Mouse (Mus musculus) forebrain, embryonic 11.5 days (tissue): ENCODE data around the gene Tenm1. TPM values are rescaled to one million over a fixed set of nuclear protein-coding genes. Genes with fewer than 3 reads are reported as not detected.

Experiments
- ATAC-seq: fragments of 200-750 bp; cut with Nextera tagmentation; replicated peaks from 2 replicates; pipeline ENCODE4 v1.8.0; 2017; ENCODE audit warnings: moderate TSS enrichment; ENCODE audit not compliant: low FRiP score
- DNase-seq: peaks from one replicate; pipeline ENCODE4 v3.0.0-alpha.2; 2017; ENCODE audit warnings: low spot score
- H3K27ac ChIP-seq: fragments of 300-500 bp; sonication (generic); 2 replicates; pipeline ENCODE4 v1.5.1; 2014; ENCODE audit warnings: low read depth, low read length
- H3K27me3 ChIP-seq: fragments of 300-500 bp; sonication (generic); 2 replicates; pipeline ENCODE4 v1.6.1; 2014; ENCODE audit warnings: mild to moderate bottlenecking, low read length, mixed read lengths; ENCODE audit not compliant: control insufficient read depth, insufficient read depth
- H3K36me3 ChIP-seq: fragments of 300-500 bp; sonication (generic); 2 replicates; pipeline ENCODE4 v1.6.1; 2014; ENCODE audit warnings: mild to moderate bottlenecking, low read length, moderate library complexity, mixed read lengths; ENCODE audit not compliant: control insufficient read depth, insufficient read depth
- H3K4me1 ChIP-seq: fragments of 300-500 bp; sonication (generic); replicated peaks from 2 replicates; pipeline ENCODE4 v1.6.1; 2014; ENCODE audit warnings: low read length, mixed read lengths; ENCODE audit not compliant: control insufficient read depth, insufficient read depth
- H3K4me2 ChIP-seq: fragments of 300-500 bp; sonication (generic); 2 replicates; pipeline ENCODE4 v1.6.1; 2014; ENCODE audit warnings: low read depth, mild to moderate bottlenecking, low read length, moderate library complexity, mixed read lengths; ENCODE audit not compliant: severe bottlenecking
- H3K4me3 ChIP-seq: fragments of 300-500 bp; sonication (generic); 2 replicates; pipeline ENCODE4 v1.5.1; 2014; ENCODE audit warnings: low read depth, low read length
- H3K9ac ChIP-seq: fragments of 300-500 bp; sonication (generic); 2 replicates; pipeline ENCODE4 v1.6.1; 2014; ENCODE audit warnings: low read length
- H3K9me3 ChIP-seq: fragments of 300-500 bp; sonication (generic); 2 replicates; pipeline ENCODE4 v1.6.1; 2016; ENCODE audit warnings: low read length, mixed read lengths; ENCODE audit not compliant: control insufficient read depth
- WGBS: fragments of 180-500 bp; shearing (Covaris S2); extraction: QIAGEN DNeasy Blood & Tissue Kit; methylation state at CpG from one replicate; pipeline ENCODE4 v1.1.7; 2014; 5-methylcytosine and 5-hydroxymethylcytosine counted together
- polyA plus RNA-seq: library from polyadenylated mRNA; unstranded; fragments of >200 nt; fragmentation: Nextera tagmentation; extraction: Ambion mirVana; gene quantifications from 2 replicates; pipeline ENCODE4 v1.2.1, GENCODE M21; 2014

Gene Tenm1
- polyA plus RNA-seq, 1 experiment from 2014 or later, result 2.6 TPM

DNA sequence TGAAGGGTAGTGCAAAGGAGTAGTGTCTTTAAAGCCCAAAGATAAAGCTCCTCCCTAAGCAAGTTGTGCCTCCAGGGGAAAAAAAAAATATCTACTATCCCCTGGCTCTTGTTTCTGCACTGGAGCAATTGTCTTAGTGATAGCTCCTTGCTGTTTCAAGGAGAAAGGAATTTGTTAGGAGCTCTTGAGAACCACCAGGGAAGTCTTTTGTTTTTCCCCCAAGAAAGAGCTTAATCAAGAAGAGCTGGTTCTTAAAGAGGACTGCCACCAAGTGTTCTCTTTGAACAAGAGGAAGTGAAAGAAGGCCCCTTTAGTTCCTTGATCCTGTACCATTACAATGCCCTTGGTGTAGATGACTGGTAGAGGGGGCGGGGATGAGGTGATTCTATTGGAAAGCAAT lies 56.4 kb downstream of the Tenm1 start:
- Histone ChIP-seq H3K4me2 (no peak overlapping the region), H3K36me3 (no peaks in the 10 kb centered on the region), H3K27me3 (no peaks in the 10 kb centered on the region), H3K9ac (no peak overlapping the region), H3K4me1 (no peaks in the 10 kb centered on the region), H3K9me3 (no peaks in the 10 kb centered on the region), H3K4me3 (no peak overlapping the region), H3K27ac (no peak overlapping the region)
- WGBS, result 29% methylated on average over 1 of the region's 1 CpGs
- DNase-seq (no peak), ATAC-seq (no peak)

- Histone ChIP-seq H3K4me1 (no peaks in the 10 kb centered on the region), H3K9ac (no peak overlapping the region), H3K4me3 (no peak overlapping the region), H3K27ac (no peak overlapping the region), H3K36me3 (no peaks in the 10 kb centered on the region), H3K27me3 (no peaks in the 10 kb centered on the region), H3K4me2 (no peak overlapping the region), H3K9me3 (no peaks in the 10 kb centered on the region)
- 78% methylated on average over 1 of the region's 1 CpGs for WGBS
- ATAC-seq (no peak), DNase-seq (no peak)
Observed at GRCm38 (mm10) chrX:43319351-43319750, 109.6 kb downstream of the Tenm1 start.

DNA sequence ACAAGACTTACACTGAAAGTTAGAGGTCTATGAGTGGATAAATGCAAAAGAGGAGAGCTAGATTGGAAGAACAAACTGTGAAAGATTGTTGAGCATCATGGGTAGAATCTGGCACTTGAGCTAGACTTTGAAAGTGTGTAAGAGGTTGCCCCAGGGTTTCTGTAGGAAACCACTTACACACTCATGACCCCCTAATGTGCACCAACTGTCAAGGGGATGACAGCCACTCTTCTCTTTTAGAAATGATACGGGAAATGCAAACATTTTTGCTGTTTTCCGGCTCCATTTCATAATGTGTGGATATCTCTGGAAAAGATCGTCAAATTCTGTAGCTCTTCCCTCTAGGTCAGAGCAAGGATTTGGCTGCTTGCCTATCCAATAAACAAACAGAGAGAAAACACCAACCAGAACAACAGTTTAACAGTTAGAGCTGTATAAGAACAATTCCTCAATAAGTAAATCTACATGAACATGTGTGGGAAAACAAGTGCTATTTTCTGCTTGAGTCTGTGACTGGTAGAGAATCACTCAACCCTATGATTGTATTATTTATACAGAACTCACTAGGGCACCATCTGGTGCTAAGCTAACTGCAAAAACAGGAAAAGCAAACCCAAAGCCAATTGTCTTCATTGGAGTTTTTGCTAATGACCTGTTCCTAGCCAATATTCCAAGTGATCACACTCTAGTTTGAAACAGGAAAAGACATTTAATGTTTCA lies 111.0 kb downstream of the Tenm1 start:
- no peak for ATAC-seq
- no peak overlapping the region for H3K4me3 ChIP-seq

DNA sequence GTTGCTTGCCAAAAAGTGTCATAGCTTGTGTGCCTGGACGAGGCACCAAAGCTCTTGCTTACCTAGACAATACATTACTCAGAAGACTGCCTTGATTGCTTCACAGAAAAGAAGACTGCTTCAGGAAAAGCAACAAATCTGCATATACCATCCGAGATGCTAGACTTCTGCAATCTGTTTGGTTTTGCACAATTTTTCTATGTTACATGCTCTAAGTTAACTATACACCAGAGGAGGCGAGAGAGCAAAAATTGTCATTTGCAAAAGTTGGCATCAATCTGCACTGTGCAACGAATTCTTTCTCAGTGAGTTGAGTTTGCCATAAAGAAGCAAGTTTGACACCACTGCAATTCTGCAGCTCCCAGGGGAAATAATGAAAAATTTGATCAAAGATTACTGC lies 193.1 kb downstream of the Tenm1 start:
- no peak overlapping the region for H3K9ac ChIP-seq
- no peaks in the 10 kb centered on the region for H3K4me1 ChIP-seq
- H3K4me2 ChIP-seq, result no peak overlapping the region
- no peak overlapping the region for H3K4me3 ChIP-seq
- ATAC-seq (no peak), DNase-seq (no peak)
- no peaks in the 10 kb centered on the region for H3K27me3 ChIP-seq
- H3K27ac ChIP-seq, result no peak overlapping the region
- 81% methylated on average over 4 of the region's 4 CpGs for WGBS
- no peaks in the 10 kb centered on the region for H3K36me3 ChIP-seq
- H3K9me3 ChIP-seq, result no peaks in the 10 kb centered on the region

More for the DNA sequence above, 111.0 kb downstream of the Tenm1 start:
- H3K27me3 ChIP-seq, result no peaks in the 10 kb centered on the region
- no peak overlapping the region for H3K4me2 ChIP-seq
- WGBS, result 89% methylated on average over 3 of the region's 3 CpGs
- DNase-seq, result no peak
- no peak overlapping the region for H3K27ac ChIP-seq
- H3K9me3 ChIP-seq, result no peaks in the 10 kb centered on the region
- H3K9ac ChIP-seq, result no peak overlapping the region
- H3K4me1 ChIP-seq, result no peaks in the 10 kb centered on the region
- H3K36me3 ChIP-seq, result no peaks in the 10 kb centered on the region

- 87% methylated on average over 3 of the region's 3 CpGs for WGBS
Observed at GRCm38 (mm10) chrX:43205003-43205402, 223.9 kb downstream of the Tenm1 start.

GRCm38 (mm10) chrX:43202249-43202783 lies 226.6 kb downstream of the Tenm1 start:
- no peak for DNase-seq
- Histone ChIP-seq H3K9ac (no peak overlapping the region), H3K4me3 (no peak overlapping the region), H3K27ac (no peak overlapping the region), H3K36me3 (no peaks in the 10 kb centered on the region), H3K4me2 (no peak overlapping the region), H3K4me1 (no peaks in the 10 kb centered on the region), H3K9me3 (no peaks in the 10 kb centered on the region), H3K27me3 (no peaks in the 10 kb centered on the region)
- 81% methylated on average over 5 of the region's 5 CpGs for WGBS
- no peak for ATAC-seq

More at GRCm38 (mm10) chrX:43205003-43205402, 223.9 kb downstream of the Tenm1 start:
- no peaks in the 10 kb centered on the region for H3K9me3 ChIP-seq
- H3K9ac ChIP-seq, result no peak overlapping the region
- H3K36me3 ChIP-seq, result no peaks in the 10 kb centered on the region
- no peak overlapping the region for H3K27ac ChIP-seq
- no peaks in the 10 kb centered on the region for H3K27me3 ChIP-seq
- no peak overlapping the region for H3K4me2 ChIP-seq
- no peaks in the 10 kb centered on the region for H3K4me1 ChIP-seq
- no peak for ATAC-seq
- no peak for DNase-seq
- H3K4me3 ChIP-seq, result no peak overlapping the region

- DNase-seq, result no peak
Observed at GRCm38 (mm10) chrX:43182975-43183374, 246.0 kb downstream of the Tenm1 start.

DNA sequence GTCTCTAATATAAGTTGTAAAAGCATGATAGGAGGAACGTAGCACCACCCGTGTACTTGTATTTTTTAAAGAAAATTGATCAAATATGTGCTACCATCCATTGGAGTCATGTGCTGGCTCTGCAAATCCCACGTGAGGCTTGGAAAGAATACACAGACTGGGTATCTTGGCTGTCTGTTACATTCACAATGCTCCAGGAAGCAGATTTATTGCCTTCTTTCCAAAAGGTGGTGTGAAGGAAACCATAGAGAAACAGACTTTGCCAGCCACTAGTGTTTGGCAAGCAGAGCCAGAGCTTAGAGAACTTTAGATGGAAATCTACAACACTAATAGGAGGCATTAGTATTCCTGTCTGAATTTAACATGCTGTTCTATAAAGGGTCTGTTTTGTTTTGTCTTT lies 277.4 kb downstream of the Tenm1 start:
- no peak overlapping the region for H3K9ac ChIP-seq
- WGBS, result 87% methylated on average over 3 of the region's 3 CpGs
- H3K4me1 ChIP-seq, result no peaks in the 10 kb centered on the region
- H3K36me3 ChIP-seq, result no peaks in the 10 kb centered on the region
- H3K27ac ChIP-seq, result no peak overlapping the region
- no peak for DNase-seq
- H3K4me3 ChIP-seq, result no peak overlapping the region
- ATAC-seq, result no peak
- no peak overlapping the region for H3K4me2 ChIP-seq
- H3K27me3 ChIP-seq, result no peaks in the 10 kb centered on the region
- H3K9me3 ChIP-seq, result no peaks in the 10 kb centered on the region

More at GRCm38 (mm10) chrX:43182975-43183374, 246.0 kb downstream of the Tenm1 start:
- H3K9ac ChIP-seq, result no peak overlapping the region
- no peak overlapping the region for H3K4me2 ChIP-seq
- H3K27ac ChIP-seq, result no peak overlapping the region
- H3K4me1 ChIP-seq, result no peaks in the 10 kb centered on the region
- H3K4me3 ChIP-seq, result no peak overlapping the region
- no peak for ATAC-seq
- no peaks in the 10 kb centered on the region for H3K9me3 ChIP-seq
- WGBS, result 83% methylated on average over 1 of the region's 1 CpGs
- no peaks in the 10 kb centered on the region for H3K36me3 ChIP-seq
- H3K27me3 ChIP-seq, result no peaks in the 10 kb centered on the region

- Histone ChIP-seq H3K27me3 (no peaks in the 10 kb centered on the region), H3K4me1 (no peaks in the 10 kb centered on the region), H3K4me3 (no peak overlapping the region), H3K27ac (no peak overlapping the region), H3K9ac (no peak overlapping the region), H3K4me2 (no peak overlapping the region), H3K9me3 (no peaks in the 10 kb centered on the region), H3K36me3 (no peaks in the 10 kb centered on the region)
- DNase-seq (no peak), ATAC-seq (no peak)
- 76% methylated on average over 2 of the region's 2 CpGs for WGBS
Observed at GRCm38 (mm10) chrX:43129696-43130095, 299.2 kb downstream of the Tenm1 start.
